Mouse (Mus musculus) right cerebral cortex, postnatal 4 days (tissue): ENCODE measurements around the gene Pgap1.

Experiments
- DNase-seq: peaks from one replicate; pipeline ENCODE4 v3.0.0-alpha.2; 2022

The Pgap1 gene

DNA sequence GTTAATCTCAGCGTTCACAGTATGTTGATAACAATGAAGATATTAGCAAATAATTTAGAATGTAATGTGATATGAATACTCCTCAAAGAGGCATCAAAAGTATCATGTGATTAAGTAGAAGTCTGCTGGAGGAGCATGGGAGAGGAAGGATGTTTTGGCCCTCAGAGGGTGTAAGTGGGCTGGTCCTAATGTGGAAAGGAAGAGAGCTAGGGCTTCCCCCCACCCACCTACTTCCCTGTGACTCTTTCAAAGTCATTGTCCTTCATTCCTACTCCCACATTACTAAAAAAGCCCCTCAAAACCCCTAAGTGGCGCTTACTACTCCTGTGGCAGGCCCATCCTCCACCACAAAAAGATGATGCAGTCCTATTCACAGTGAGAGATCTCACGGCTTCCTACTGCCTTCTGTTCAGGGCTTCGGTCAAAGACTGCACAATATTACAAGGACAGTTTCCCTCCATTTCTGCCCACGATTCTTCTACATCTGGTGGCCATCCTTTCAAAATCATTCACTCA is 37.4 kb downstream of the Pgap1 start:
- DNase-seq = no peak

DNA sequence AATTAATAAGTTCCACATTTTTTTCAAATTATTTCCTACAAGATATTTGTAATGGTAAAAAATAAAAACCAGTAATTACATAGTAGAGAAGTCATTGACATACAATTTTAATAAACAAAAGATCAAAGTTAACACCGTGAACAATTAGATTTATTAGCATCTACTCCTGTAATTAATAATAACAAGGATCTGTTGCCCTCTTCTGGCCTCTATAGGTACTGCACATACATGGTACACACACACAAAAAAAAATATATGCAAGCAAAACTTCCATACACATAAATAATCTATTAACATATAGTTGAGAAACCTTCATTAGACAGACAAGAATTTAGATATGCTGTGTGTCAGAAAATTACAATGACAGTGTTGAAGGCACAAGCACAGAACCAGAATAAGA is 43.6 kb downstream of the Pgap1 start:
- DNase-seq = no peak

DNA sequence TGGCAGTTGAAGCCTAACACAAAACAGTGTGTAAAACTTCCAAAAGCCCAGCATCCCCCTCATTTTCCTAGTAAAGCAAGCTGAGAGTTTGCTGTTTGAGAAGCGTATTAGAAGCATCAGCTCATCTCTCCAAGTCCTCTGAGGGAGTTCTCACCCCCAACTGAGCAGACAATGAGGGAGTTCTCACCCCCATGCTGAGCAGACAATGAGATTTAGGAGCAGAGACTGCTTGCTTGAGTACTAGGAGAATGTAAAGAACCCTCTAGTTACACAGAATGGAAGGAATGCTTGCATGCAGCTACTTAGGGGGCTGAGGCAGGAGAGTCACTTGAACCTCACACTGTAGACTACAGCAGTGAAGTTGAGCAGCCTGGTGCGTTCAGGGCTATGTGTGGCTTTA is 59.0 kb downstream of the Pgap1 start:
- DNase-seq = no peak

DNA sequence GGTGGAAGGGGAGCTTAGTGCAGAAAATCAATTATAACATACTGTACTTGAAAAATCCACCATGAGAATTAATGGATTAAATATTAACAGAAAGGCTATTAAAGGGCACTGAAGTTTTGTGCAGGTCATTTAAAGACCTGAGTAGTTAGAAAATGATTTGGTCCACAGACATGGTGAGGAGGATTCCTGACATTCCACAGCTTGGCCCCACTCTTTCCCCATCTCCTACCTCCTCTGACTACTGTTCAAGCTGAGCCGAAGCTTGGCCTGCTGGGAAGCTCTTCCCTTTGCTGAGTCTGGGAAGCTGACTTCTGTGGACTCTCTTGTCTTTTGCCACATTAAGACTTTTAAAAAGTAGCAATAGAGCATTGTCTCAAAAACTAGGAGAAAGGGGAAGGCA is 61.2 kb downstream of the Pgap1 start:
- no peak for DNase-seq

DNA sequence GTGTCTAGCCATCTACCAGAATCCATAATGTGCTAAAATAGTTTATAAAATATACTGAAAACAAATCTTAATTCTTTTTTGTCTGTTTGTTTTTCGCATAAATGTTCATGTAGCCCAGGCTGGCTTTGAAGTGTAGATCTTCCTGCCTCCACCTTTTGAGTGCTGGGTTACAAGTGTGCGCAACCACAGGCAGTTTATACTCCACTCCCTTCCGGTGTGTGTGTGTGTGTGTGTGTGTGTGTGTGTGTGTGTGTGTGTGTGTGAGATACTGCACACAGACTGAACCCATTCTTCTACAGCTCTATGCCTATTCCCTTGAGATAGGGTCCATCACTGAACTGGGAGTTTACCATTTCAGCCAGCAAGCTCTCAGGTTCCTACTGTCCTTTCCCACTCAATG is 64.0 kb downstream of the Pgap1 start:
- no peak for DNase-seq

DNA sequence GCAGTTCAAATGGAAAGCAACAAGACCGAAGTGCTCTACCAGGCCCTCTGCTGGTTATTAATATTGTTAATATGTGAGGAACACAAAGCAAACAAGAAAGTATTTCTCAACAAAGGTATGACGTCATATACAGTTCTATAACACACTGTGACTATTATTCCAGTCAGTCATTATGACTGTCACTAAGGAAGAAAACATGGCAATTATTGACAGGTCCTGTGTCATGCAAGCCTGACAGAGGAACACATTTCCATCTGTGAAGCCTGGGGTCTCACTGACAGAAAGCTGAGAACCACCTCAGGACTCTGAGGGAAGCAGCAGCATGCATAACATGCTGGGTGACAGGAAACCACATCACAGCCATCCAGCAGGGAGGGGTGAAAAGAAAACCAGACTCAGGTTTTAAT is 65.0 kb downstream of the Pgap1 start:
- DNase-seq = no peak

DNA sequence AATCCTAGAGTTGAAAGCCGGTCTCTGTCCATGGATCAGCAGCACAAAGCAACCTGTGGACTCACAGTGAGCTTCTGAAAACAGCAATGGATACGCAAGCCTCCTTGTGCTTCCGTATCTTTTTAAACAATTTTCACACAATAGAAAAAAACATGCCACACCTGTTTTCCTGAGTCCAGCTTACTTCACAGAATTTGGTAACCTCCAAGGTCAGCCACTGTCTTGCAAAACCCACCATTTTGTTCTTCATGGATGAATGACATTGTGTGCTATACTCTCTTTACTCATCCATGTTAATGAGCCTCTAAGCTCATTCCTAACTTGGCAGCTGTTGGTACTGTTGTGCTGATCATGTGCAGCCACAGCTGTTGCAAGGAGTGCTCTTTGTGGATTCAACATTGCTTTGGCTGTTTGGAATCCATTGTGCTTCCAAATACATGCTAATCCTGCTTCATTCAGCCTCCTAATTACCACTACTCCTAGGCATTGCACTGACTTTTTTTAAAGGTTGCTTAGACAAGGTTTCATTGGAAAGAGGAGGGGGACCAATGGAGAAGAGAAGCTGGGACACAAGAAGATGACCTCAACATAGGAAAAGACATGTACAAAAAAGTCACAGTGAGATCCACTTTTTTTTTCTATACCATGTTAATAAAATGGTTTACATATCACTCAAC is 72.6 kb downstream of the Pgap1 start:
- DNase-seq = no peak

DNA sequence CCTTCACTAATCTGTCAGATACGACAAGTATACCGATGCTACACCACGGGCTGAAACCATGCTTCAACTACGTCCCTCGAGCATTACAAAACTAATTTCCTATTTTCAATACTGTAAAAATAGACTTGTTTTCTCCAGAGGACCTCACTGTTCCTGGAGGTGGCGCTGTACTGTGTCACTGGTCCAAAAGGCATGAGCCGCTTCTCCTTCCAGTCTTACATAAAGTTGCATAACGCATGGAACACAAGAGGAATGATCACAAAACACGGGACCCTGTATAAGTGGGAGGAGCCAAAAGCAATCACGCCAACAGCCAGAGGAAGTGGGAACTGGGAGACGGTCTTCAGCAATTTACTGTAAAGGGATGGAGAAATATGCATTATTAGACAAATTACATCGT is 77.0 kb downstream of the Pgap1 start:
- no peak for DNase-seq

DNA sequence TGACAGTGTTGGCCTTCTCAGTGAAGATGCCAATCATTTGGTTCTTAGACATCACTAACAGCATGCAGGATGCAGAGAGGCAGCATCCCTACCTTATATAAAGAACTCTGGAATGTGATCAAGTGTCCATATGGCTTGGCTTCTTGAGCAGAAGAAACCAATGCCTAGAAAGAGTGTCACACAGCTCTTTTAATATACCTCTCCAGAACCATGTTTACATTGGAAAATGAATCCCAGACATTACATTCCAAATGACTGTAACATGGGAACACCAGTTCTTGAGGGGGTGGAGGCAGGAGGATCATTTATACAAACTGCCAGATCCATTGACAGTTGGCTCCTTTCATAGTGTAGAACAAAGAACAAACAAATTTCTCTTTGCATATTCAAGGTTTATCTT is 88.8 kb downstream of the Pgap1 start:
- DNase-seq = no peak

DNA sequence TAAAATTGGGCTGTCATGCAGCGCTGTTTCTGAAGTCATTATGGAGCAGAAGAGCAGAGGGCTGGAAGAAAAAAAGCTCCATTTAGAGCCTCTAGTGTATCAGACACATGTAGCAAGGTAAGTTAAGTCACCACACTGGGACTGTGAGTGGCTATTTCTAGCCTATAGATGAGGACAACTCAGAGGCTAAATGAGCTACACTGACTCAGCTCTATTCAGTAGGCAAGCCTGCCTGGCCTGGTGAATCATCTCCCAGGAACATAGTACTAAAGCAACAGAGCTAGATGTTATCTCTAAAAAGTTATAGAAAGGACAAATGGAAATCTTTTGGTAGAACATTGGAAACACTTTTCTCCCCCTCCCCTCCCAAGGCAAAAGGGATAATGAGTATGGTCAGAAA is 90.1 kb downstream of the Pgap1 start:
- DNase-seq = no peak

DNA sequence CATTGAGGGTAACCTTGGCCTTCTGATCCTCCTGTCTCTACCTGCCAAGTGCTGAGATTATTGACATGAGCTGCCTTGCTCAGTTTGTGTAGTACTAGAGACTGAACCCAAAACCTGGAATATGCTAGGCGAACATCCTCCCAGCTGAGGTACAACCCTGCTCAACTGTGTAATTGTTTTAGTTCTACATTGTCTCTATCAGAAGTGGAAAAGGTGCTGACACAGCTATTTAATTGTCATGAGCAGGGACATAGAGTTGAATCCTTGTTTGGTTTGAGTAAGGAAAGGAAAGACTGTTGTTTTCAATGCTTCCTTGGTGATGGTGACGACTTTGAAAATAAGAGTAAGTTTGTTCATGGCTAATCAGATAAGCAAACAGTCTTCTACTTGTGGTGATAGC is 105.4 kb downstream of the Pgap1 start:
- DNase-seq = no peak

DNA sequence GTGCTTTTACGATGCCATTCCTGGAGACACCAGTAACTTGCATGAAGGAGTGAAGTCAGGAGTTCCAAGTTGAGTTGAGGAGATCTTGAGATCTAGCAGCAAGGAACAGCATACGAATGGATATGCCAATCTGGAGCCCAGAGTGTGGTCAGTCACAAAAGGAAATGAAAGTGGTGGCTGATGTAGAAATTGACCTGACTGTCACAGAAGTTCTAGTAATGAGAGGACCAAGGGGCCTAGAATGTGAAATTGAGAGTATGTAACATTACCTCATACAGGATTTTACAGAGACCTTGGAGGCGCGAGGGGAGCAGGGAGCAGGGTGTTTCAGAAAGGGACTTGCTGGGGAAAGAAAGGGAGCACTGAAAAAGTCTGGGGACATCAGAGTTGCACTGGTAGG is 108.7 kb downstream of the Pgap1 start:
- no peak for DNase-seq

DNA sequence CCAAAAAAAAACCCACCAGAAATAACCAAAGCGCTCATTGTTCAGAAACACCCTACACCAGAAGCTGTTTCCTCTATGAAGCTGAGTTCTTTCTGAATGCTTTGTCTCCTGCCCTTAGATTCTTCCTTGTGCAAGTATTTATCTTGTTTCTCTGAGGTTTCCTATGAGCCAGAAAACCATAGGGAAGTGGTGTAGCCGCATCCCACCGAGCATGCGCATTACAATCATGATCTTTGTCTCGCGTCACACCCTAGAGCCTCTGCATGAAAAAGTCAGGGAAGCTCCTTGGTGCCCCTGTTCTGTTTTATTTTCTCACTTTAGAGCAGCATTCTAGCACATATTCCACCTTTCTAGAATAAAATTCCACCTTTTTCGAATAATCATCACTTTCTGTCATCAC is 113.8 kb downstream of the Pgap1 start:
- no peak for DNase-seq

DNA sequence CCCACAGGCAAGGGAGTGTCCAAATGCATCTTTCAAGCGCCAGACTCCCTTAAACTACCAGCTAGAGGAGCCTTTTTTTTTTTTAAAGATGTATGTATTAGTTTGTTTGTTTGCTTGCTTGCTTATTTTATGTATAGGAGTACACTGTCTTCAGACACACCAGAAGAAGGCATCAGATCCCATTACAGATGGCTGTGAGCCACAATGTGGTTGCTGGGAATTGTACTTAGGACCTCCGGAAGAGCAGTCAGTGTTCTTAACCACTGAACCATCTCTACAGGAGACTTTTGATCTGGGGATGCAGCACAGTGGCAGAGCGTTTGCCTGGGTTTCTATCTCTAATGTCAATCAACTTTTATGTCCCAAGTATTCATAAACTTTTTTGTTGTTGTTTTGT is 118.4 kb downstream of the Pgap1 start:
- DNase-seq = no peak

DNA sequence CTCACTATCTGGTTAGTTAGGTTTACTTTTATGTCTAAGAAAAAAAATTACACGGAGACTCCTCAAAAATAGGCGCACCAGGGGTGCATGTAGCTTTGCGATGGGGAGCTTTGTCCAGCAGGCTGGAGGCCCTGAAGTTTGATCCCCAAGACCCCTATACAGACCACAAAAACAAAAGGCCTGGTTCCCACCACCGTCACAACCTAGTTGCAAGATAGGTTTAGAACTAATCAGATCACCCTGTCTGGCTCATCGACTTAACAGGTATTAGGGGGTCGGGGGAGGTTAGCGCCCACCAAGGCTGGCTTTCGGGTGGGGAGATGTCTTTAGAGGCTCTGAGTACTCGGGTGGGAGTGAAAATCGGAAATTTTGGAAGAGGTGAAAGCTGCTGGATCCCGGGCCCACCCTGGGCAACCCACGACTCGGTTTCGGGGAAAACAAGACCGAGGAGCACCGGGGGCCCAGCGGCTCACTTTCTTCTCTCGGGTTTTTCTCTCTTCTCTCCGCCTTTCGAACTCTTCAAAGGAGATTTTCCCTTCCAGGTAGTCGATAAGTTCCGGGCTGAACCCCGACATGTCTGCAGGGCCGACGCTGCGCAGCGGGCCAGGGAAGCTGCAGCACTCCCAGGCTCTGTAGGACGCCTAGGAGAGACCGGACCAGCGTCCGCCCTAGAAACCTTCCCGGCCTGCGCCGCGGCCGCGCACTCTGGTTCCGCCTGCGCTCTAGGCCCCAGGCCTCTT is 119.0 kb downstream of the Pgap1 start, which contains the start of gene Gtf3c3:
Gene Gtf3c3, minus strand, starts transcription at position 632 of the 740 bp plus-strand sequence.
- DNase-seq = peak; percentile 80
